8 mouse cellular contexts compared by ENCODE assay signal in genomic region chrX:74328725-74329161, GRCm38 (mm10). TPM values are rescaled to one million over a fixed set of nuclear protein-coding genes. Genes with fewer than 3 reads are reported as not detected.
DNase-seq lines count a peak whose midpoint lies in the region; ATAC-seq and TF ChIP-seq lines count a peak whose summit lies in the region.

TSS of gene Plxna3 (plus strand) at chrX:74329066.

- TF ChIP-seq CTCF in brain, embryonic 14.5 days (IDR thresholded peaks at IDR 0.05; ENCODE audit: borderline replicate concordance, extremely low read depth, insufficient read depth, insufficient read length): no peak
- TF ChIP-seq CTCF in kidney, postnatal 0 days (IDR thresholded peaks at IDR 0.05; ENCODE audit: low read depth): no peak

- TF ChIP-seq POLR2A in brain, embryonic 14.5 days (IDR thresholded peaks at IDR 0.05; ENCODE audit: borderline replicate concordance, extremely low read depth, insufficient read depth, insufficient read length, poor library complexity, severe bottlenecking): peak; percentile 79

- peak within 1 kb of the TSS; percentile 81 for H3K9ac ChIP-seq in heart, embryonic 12.5 days
- peak within 1 kb of the TSS; percentile 70 for H3K9ac ChIP-seq in kidney, postnatal 0 days (ENCODE audit: low read depth, low read length)
- H3K9ac ChIP-seq in liver, embryonic 13.5 days: peak within 1 kb of the TSS; percentile 52
- peak within 1 kb of the TSS; percentile 76 for H3K9ac ChIP-seq in stomach, embryonic 16.5 days (ENCODE audit: low read length)

- DNase-seq in brain, embryonic 14.5 days (ENCODE audit: low read depth): peak; percentile 89
- DNase-seq in kidney, postnatal 0 days (ENCODE audit: low spot score): peak; percentile 70
- peak; percentile 54 for DNase-seq in liver, embryonic 13.5 days
- peak; percentile 76 for DNase-seq in neural tube, embryonic 10.5 days (ENCODE audit: extremely low spot score, low spot score)

- 15% methylated on average over 30 of the region's 30 CpGs for WGBS in heart, embryonic 12.5 days
- WGBS in kidney, postnatal 0 days: 35% methylated on average over 23 of the region's 30 CpGs
- 16% methylated on average over 29 of the region's 30 CpGs for WGBS in liver, embryonic 13.5 days (ENCODE audit: insufficient replicate concordance)
- 8% methylated on average over 28 of the region's 30 CpGs for WGBS in stomach, embryonic 16.5 days

- peak within 1 kb of the TSS; percentile 53 for H3K4me3 ChIP-seq in erythroblast, embryonic 14.5 days (replicated peaks)
- H3K4me3 ChIP-seq in heart, embryonic 12.5 days: peak within 1 kb of the TSS; percentile 59
- H3K4me3 ChIP-seq in kidney, postnatal 0 days (replicated peaks; ENCODE audit: low read depth, low read length): peak within 1 kb of the TSS; percentile 38
- H3K4me3 ChIP-seq in liver, embryonic 13.5 days (replicated peaks): peak within 1 kb of the TSS; percentile 48
- H3K4me3 ChIP-seq in stomach, embryonic 16.5 days (replicated peaks; ENCODE audit: low read length): peak within 1 kb of the TSS; percentile 55

- no peaks in the 10 kb centered on the region; the same call in 1 of the 2 replicates for H3K36me3 ChIP-seq in erythroblast, embryonic 14.5 days (ENCODE audit: control insufficient read depth)
- peaks cover 8% of the 10 kb centered on the region for H3K36me3 ChIP-seq in heart, embryonic 12.5 days
- no peaks in the 10 kb centered on the region for H3K36me3 ChIP-seq in kidney, postnatal 0 days (ENCODE audit: insufficient read depth, low read length)
- H3K36me3 ChIP-seq in liver, embryonic 13.5 days: no peaks in the 10 kb centered on the region
- H3K36me3 ChIP-seq in stomach, embryonic 16.5 days (ENCODE audit: control insufficient read depth, insufficient read depth, low read length): no peaks in the 10 kb centered on the region

- H3K9me3 ChIP-seq in erythroblast, embryonic 14.5 days (ENCODE audit: control insufficient read depth, low read length): no peaks in the 10 kb centered on the region
- 0 out of 2 replicates have a peak, but pooled peaks cover 2% of the 10 kb centered on the region for H3K9me3 ChIP-seq in heart, embryonic 12.5 days (replicated peaks)
- H3K9me3 ChIP-seq in kidney, postnatal 0 days (replicated peaks; ENCODE audit: low read length): no peaks in the 10 kb centered on the region
- H3K9me3 ChIP-seq in liver, embryonic 13.5 days (replicated peaks): no peaks in the 10 kb centered on the region
- no peaks in the 10 kb centered on the region for H3K9me3 ChIP-seq in stomach, embryonic 16.5 days (replicated peaks; ENCODE audit: control insufficient read depth, low read length)

- H3K27me3 ChIP-seq in erythroblast, embryonic 14.5 days (ENCODE audit: control insufficient read depth): no peaks in the 10 kb centered on the region
- H3K27me3 ChIP-seq in heart, embryonic 12.5 days (replicated peaks): no peaks in the 10 kb centered on the region
- H3K27me3 ChIP-seq in kidney, postnatal 0 days (ENCODE audit: insufficient read depth, low read length): no peaks in the 10 kb centered on the region
- H3K27me3 ChIP-seq in liver, embryonic 13.5 days: no peaks in the 10 kb centered on the region
- H3K27me3 ChIP-seq in stomach, embryonic 16.5 days (ENCODE audit: control insufficient read depth, insufficient read depth, low read length): no peaks in the 10 kb centered on the region

- peaks cover 29% of the 10 kb centered on the region for H3K4me1 ChIP-seq in erythroblast, embryonic 14.5 days (ENCODE audit: control insufficient read depth)
- H3K4me1 ChIP-seq in heart, embryonic 12.5 days (replicated peaks): peaks cover 20% of the 10 kb centered on the region
- no peaks in the 10 kb centered on the region for H3K4me1 ChIP-seq in kidney, postnatal 0 days (replicated peaks; ENCODE audit: insufficient read depth, low read length)
- H3K4me1 ChIP-seq in liver, embryonic 13.5 days (replicated peaks): peaks cover 27% of the 10 kb centered on the region
- H3K4me1 ChIP-seq in stomach, embryonic 16.5 days (ENCODE audit: control insufficient read depth, insufficient read depth, low read length): no peaks in the 10 kb centered on the region

- peak within 1 kb of the TSS; percentile 64; the same call in 1 of the 2 replicates for H3K27ac ChIP-seq in heart, embryonic 12.5 days (ENCODE audit: poor library complexity, severe bottlenecking)
- peak within 1 kb of the TSS; percentile 70; the same call in 1 of the 2 replicates for H3K27ac ChIP-seq in kidney, postnatal 0 days
- no peak within 1 kb of the TSS; the same call in 1 of the 2 replicates for H3K27ac ChIP-seq in liver, embryonic 13.5 days
- H3K27ac ChIP-seq in stomach, embryonic 16.5 days (ENCODE audit: low read length): peak within 1 kb of the TSS; percentile 77

- peak within 1 kb of the TSS; percentile 86 for H3K4me2 ChIP-seq in heart, embryonic 12.5 days
- H3K4me2 ChIP-seq in kidney, postnatal 0 days (ENCODE audit: low read length): peak within 1 kb of the TSS; percentile 61
- peak within 1 kb of the TSS; percentile 61 for H3K4me2 ChIP-seq in liver, embryonic 13.5 days
- H3K4me2 ChIP-seq in stomach, embryonic 16.5 days (ENCODE audit: low read depth, low read length): peak within 1 kb of the TSS; percentile 60

- peak; percentile 77 for ATAC-seq in CD4-positive, CD25-positive, alpha-beta regulatory T cell, adult 4 months
- ATAC-seq in heart, embryonic 12.5 days (ENCODE audit: insufficient number of reproducible peaks, low FRiP score): peak; percentile 88
- peak; percentile 93 for ATAC-seq in kidney, postnatal 0 days (replicated peaks; ENCODE audit: low FRiP score, low read depth)
- ATAC-seq in liver, embryonic 13.5 days (ENCODE audit: low read depth): peak; percentile 87
- peak; percentile 93 for ATAC-seq in stomach, embryonic 16.5 days (ENCODE audit: insufficient read depth, low FRiP score)

RNA-seq across cellular contexts. Expression of gene Plxna3, which starts in this region (rescaled TPM):
- polyA plus RNA-seq in CD4-positive, CD25-positive, alpha-beta regulatory T cell, adult 4 months (2017; shearing (Covaris generic)): 1 to 10 TPM; 3.2 to 7.9 TPM
- 297 and 349 TPM in 2 replicates for polyA plus RNA-seq in brain, embryonic 14.5 days (2012; rRNA removed)
- polyA plus RNA-seq in erythroblast, embryonic 14.5 days (2012): 0.01 and 0.02 TPM in 2 replicates
- 9.6 and 9.8 TPM in 2 replicates for polyA plus RNA-seq in heart, embryonic 12.5 days (2016; fragmentation: Nextera tagmentation; extraction: Ambion mirVana)
- 4.0 and 5.2 TPM in 2 replicates for polyA plus RNA-seq in kidney, postnatal 0 days (2015; fragmentation: Nextera tagmentation; extraction: Ambion mirVana)
- polyA plus RNA-seq in liver, embryonic 13.5 days (2015; fragmentation: Nextera tagmentation; extraction: Ambion mirVana): 1.2 and 1.3 TPM in 2 replicates
- 16.8 and 18.4 TPM in 2 replicates for polyA plus RNA-seq in stomach, embryonic 16.5 days (2015; fragmentation: Nextera tagmentation; extraction: Ambion mirVana)

Comparison
In these comparisons a context has a peak if more than half of its experiments do, and no peak if none do; other contexts are left out.
1. RNA of gene Plxna3 (polyA plus RNA-seq): 297 to 349 TPM in brain, embryonic 14.5 days; 16.8 to 18.4 TPM in stomach, embryonic 16.5 days, 9.6 to 9.8 TPM in heart, embryonic 12.5 days, 3.2 to 7.9 TPM in CD4-positive, CD25-positive, alpha-beta regulatory T cell, adult 4 months, 4.0 to 5.2 TPM in kidney, postnatal 0 days, 1.2 to 1.3 TPM in liver, embryonic 13.5 days and 0.01 to 0.02 TPM in erythroblast, embryonic 14.5 days; every median in the first group is over 10 times any median in the second.
2. Peak in every context shown above with its lines, with median percentiles within 50 percentile points of each other: ATAC-seq, DNase-seq, H3K4me3 ChIP-seq, H3K4me2 ChIP-seq and H3K9ac ChIP-seq.